Mouse (Mus musculus): Measurements from ENCODE around the gene Rnf150. TPM values are rescaled to one million over a fixed set of nuclear protein-coding genes. Genes with fewer than 3 reads are reported as not detected.

Rnf150 gene
- polyA plus RNA-seq, 1 experiment from 2014 or later = 0.44 TPM

- no peak overlapping the region for H3K4me3 ChIP-seq (ENCODE audit: low read depth, low read length)
- no peak overlapping the region for H3K4me2 ChIP-seq
- H3K27ac ChIP-seq (ENCODE audit: low read depth, low read length) = no peak overlapping the region
- WGBS = 69% methylated on average over 4 of the region's 4 CpGs
- peaks cover 4% of the 10 kb centered on the region; the same call in 1 of the 2 replicates for H3K4me1 ChIP-seq (replicated peaks; ENCODE audit: control insufficient read depth, insufficient read depth, low read length)
- H3K9ac ChIP-seq (ENCODE audit: low read depth, low read length) = no peak overlapping the region
- no peaks in the 10 kb centered on the region for H3K9me3 ChIP-seq (ENCODE audit: control insufficient read depth, low read length)
- DNase-seq (ENCODE audit: low spot score) = no peak
- 0 out of 2 replicates have a peak, but pooled peaks have one; percentile 22 for ATAC-seq (replicated peaks; ENCODE audit: low FRiP score)
- H3K36me3 ChIP-seq (ENCODE audit: control insufficient read depth, insufficient read depth, low read length) = no peaks in the 10 kb centered on the region
- no peaks in the 10 kb centered on the region for H3K27me3 ChIP-seq (replicated peaks; ENCODE audit: control insufficient read depth, insufficient read depth, low read length)
Observed at GRCm38 (mm10) chr8:82846730-82847129, 16.4 kb upstream of the Rnf150 start.

GRCm38 (mm10) chr8:82858541-82859342 is 4.4 kb upstream of the Rnf150 start:
- H3K9ac ChIP-seq (ENCODE audit: low read depth, low read length) = no peak overlapping the region
- 54% methylated on average over 9 of the region's 9 CpGs for WGBS
- no peak for DNase-seq (ENCODE audit: low spot score)

GRCm38 (mm10) chr8:82859343-82859620 is 3.9 kb upstream of the Rnf150 start:
- ATAC-seq (replicated peaks; ENCODE audit: low FRiP score) (no peak), DNase-seq (ENCODE audit: low spot score) (no peak)
- Histone ChIP-seq H3K4me2 (no peak overlapping the region), H3K9me3 (ENCODE audit: control insufficient read depth, low read length) (no peaks in the 10 kb centered on the region), H3K36me3 (ENCODE audit: control insufficient read depth, insufficient read depth, low read length) (no peaks in the 10 kb centered on the region), H3K27ac (ENCODE audit: low read depth, low read length) (no peak overlapping the region), H3K9ac (ENCODE audit: low read depth, low read length) (no peak overlapping the region), H3K4me3 (ENCODE audit: low read depth, low read length) (no peak overlapping the region), H3K27me3 (replicated peaks; ENCODE audit: control insufficient read depth, insufficient read depth, low read length) (peaks cover 10% of the 10 kb centered on the region), H3K4me1 (replicated peaks; ENCODE audit: control insufficient read depth, insufficient read depth, low read length) (no peaks in the 10 kb centered on the region)
- 37% methylated on average over 2 of the region's 2 CpGs for WGBS

More at GRCm38 (mm10) chr8:82858541-82859342, 4.4 kb upstream of the Rnf150 start:
- H3K27ac ChIP-seq (ENCODE audit: low read depth, low read length) = no peak overlapping the region
- H3K4me2 ChIP-seq = no peak overlapping the region
- H3K36me3 ChIP-seq (ENCODE audit: control insufficient read depth, insufficient read depth, low read length) = no peaks in the 10 kb centered on the region
- no peaks in the 10 kb centered on the region for H3K4me1 ChIP-seq (replicated peaks; ENCODE audit: control insufficient read depth, insufficient read depth, low read length)
- no peak for ATAC-seq (replicated peaks; ENCODE audit: low FRiP score)
- no peaks in the 10 kb centered on the region for H3K9me3 ChIP-seq (ENCODE audit: control insufficient read depth, low read length)
- peaks cover 5% of the 10 kb centered on the region for H3K27me3 ChIP-seq (replicated peaks; ENCODE audit: control insufficient read depth, insufficient read depth, low read length)
- H3K4me3 ChIP-seq (ENCODE audit: low read depth, low read length) = no peak overlapping the region

GRCm38 (mm10) chr8:82863745-82864520 is 777 bp downstream of the Rnf150 start:
- ATAC-seq (replicated peaks; ENCODE audit: low FRiP score) (peak; percentile 43), DNase-seq (ENCODE audit: low spot score) (peak; percentile 59)
- no peaks in the 10 kb centered on the region for H3K36me3 ChIP-seq (ENCODE audit: control insufficient read depth, insufficient read depth, low read length)
- no peaks in the 10 kb centered on the region for H3K9me3 ChIP-seq (ENCODE audit: control insufficient read depth, low read length)
- no peak overlapping the region for H3K27ac ChIP-seq (ENCODE audit: low read depth, low read length)
- WGBS = under 1% methylated on average over 77 of the region's 80 CpGs
- peak overlapping the region; percentile 57 for H3K9ac ChIP-seq (ENCODE audit: low read depth, low read length)
- peaks cover 25% of the 10 kb centered on the region for H3K27me3 ChIP-seq (replicated peaks; ENCODE audit: control insufficient read depth, insufficient read depth, low read length)
- no peaks in the 10 kb centered on the region; the same call in 1 of the 2 replicates for H3K4me1 ChIP-seq (replicated peaks; ENCODE audit: control insufficient read depth, insufficient read depth, low read length)
- peak overlapping the region; percentile 65 for H3K4me3 ChIP-seq (ENCODE audit: low read depth, low read length)
- H3K4me2 ChIP-seq = peak overlapping the region; percentile 94

GRCm38 (mm10) chr8:82864521-82864818 is 1.3 kb downstream of the Rnf150 start:
- peaks cover 25% of the 10 kb centered on the region for H3K27me3 ChIP-seq (replicated peaks; ENCODE audit: control insufficient read depth, insufficient read depth, low read length)
- H3K4me3 ChIP-seq (ENCODE audit: low read depth, low read length) = peak overlapping the region; percentile 65
- ATAC-seq (replicated peaks; ENCODE audit: low FRiP score) = 0 out of 2 replicates have a peak, but pooled peaks have one; percentile 7
- H3K9me3 ChIP-seq (ENCODE audit: control insufficient read depth, low read length) = no peaks in the 10 kb centered on the region
- H3K4me2 ChIP-seq = peak overlapping the region; percentile 94
- WGBS = 6% methylated on average over 10 of the region's 10 CpGs
- H3K27ac ChIP-seq (ENCODE audit: low read depth, low read length) = no peak overlapping the region
- H3K4me1 ChIP-seq (replicated peaks; ENCODE audit: control insufficient read depth, insufficient read depth, low read length) = no peaks in the 10 kb centered on the region; the same call in 1 of the 2 replicates
- no peaks in the 10 kb centered on the region for H3K36me3 ChIP-seq (ENCODE audit: control insufficient read depth, insufficient read depth, low read length)
- H3K9ac ChIP-seq (ENCODE audit: low read depth, low read length) = peak overlapping the region; percentile 57; the same call in 1 of the 2 replicates
- DNase-seq (ENCODE audit: low spot score) = no peak

- no peak overlapping the region for H3K27ac ChIP-seq (ENCODE audit: low read depth, low read length)
- no peak overlapping the region for H3K9ac ChIP-seq (ENCODE audit: low read depth, low read length)
- no peaks in the 10 kb centered on the region for H3K36me3 ChIP-seq (ENCODE audit: control insufficient read depth, insufficient read depth, low read length)
- DNase-seq (ENCODE audit: low spot score) (no peak), ATAC-seq (replicated peaks; ENCODE audit: low FRiP score) (no peak)
- H3K9me3 ChIP-seq (ENCODE audit: control insufficient read depth, low read length) = no peaks in the 10 kb centered on the region
- peaks cover 25% of the 10 kb centered on the region for H3K27me3 ChIP-seq (replicated peaks; ENCODE audit: control insufficient read depth, insufficient read depth, low read length)
- H3K4me3 ChIP-seq (ENCODE audit: low read depth, low read length) = no peak overlapping the region
- H3K4me2 ChIP-seq = peak overlapping the region; percentile 94
- H3K4me1 ChIP-seq (replicated peaks; ENCODE audit: control insufficient read depth, insufficient read depth, low read length) = no peaks in the 10 kb centered on the region; the same call in 1 of the 2 replicates
- 59% methylated on average over 5 of the region's 5 CpGs for WGBS
Observed at GRCm38 (mm10) chr8:82865239-82865638, 2.1 kb downstream of the Rnf150 start.

- Histone ChIP-seq H3K4me2 (no peak overlapping the region), H3K36me3 (ENCODE audit: control insufficient read depth, insufficient read depth, low read length) (no peaks in the 10 kb centered on the region), H3K27me3 (replicated peaks; ENCODE audit: control insufficient read depth, insufficient read depth, low read length) (peaks cover 25% of the 10 kb centered on the region), H3K9me3 (ENCODE audit: control insufficient read depth, low read length) (no peaks in the 10 kb centered on the region), H3K4me3 (ENCODE audit: low read depth, low read length) (no peak overlapping the region), H3K27ac (ENCODE audit: low read depth, low read length) (no peak overlapping the region), H3K4me1 (replicated peaks; ENCODE audit: control insufficient read depth, insufficient read depth, low read length) (no peaks in the 10 kb centered on the region; the same call in 1 of the 2 replicates), H3K9ac (ENCODE audit: low read depth, low read length) (no peak overlapping the region)
- 45% methylated on average over 1 of the region's 1 CpGs for WGBS
- ATAC-seq (replicated peaks; ENCODE audit: low FRiP score) (no peak), DNase-seq (ENCODE audit: low spot score) (no peak)
Observed at GRCm38 (mm10) chr8:82866251-82866650, 3.1 kb downstream of the Rnf150 start.

GRCm38 (mm10) chr8:82870840-82871490 is 7.8 kb downstream of the Rnf150 start:
- H3K36me3 ChIP-seq (ENCODE audit: control insufficient read depth, insufficient read depth, low read length) = no peaks in the 10 kb centered on the region
- ATAC-seq (replicated peaks; ENCODE audit: low FRiP score) (no peak), DNase-seq (ENCODE audit: low spot score) (no peak)
- no peaks in the 10 kb centered on the region for H3K9me3 ChIP-seq (ENCODE audit: control insufficient read depth, low read length)
- H3K4me1 ChIP-seq (replicated peaks; ENCODE audit: control insufficient read depth, insufficient read depth, low read length) = no peaks in the 10 kb centered on the region
- no peak overlapping the region for H3K4me2 ChIP-seq
- peaks cover 3% of the 10 kb centered on the region; the same call in 1 of the 2 replicates for H3K27me3 ChIP-seq (replicated peaks; ENCODE audit: control insufficient read depth, insufficient read depth, low read length)
- H3K4me3 ChIP-seq (ENCODE audit: low read depth, low read length) = no peak overlapping the region
- no peak overlapping the region for H3K27ac ChIP-seq (ENCODE audit: low read depth, low read length)
- 72% methylated on average over 4 of the region's 4 CpGs for WGBS
- no peak overlapping the region for H3K9ac ChIP-seq (ENCODE audit: low read depth, low read length)

Data from liver, embryonic 11.5 days (tissue).